Mouse (Mus musculus) ES-E14 (cell line): ENCODE results near the gene Crebzf. TPM values are rescaled to one million over a fixed set of nuclear protein-coding genes. Genes with fewer than 3 reads are reported as not detected.

Experiments
- DNase-seq: peaks from one replicate; pipeline ENCODE4 v3.0.0-alpha.2; 2013; ENCODE audit warnings: low read depth, low spot score
- H3K27ac ChIP-seq: 2 replicates; pipeline ENCODE4 v1.5.1; 2012; ENCODE audit warnings: low read depth, mild to moderate bottlenecking, low read length, moderate library complexity, mixed read lengths; ENCODE audit not compliant: poor library complexity, insufficient read depth, severe bottlenecking
- H3K36me3 ChIP-seq: 2 replicates; pipeline ENCODE4 v1.6.1; 2012; ENCODE audit warnings: mild to moderate bottlenecking, low read length, moderate library complexity, mixed read lengths; ENCODE audit not compliant: control insufficient read depth, poor library complexity, insufficient read depth, severe bottlenecking
- H3K4me1 ChIP-seq, 2 experiments: fragments of 150-350 bp in 1 of 2; sonication (generic) in 1 of 2; 2 replicates each; pipeline ENCODE4 v1.6.1; 2012; ENCODE audit warnings: low read length in 2 of 2, mild to moderate bottlenecking in 1 of 2, mixed read lengths in 1 of 2; ENCODE audit not compliant: control insufficient read depth in 2 of 2, insufficient read depth in 2 of 2, poor library complexity in 1 of 2
- H3K4me3 ChIP-seq, 2 experiments: fragments of 150-350 bp in 1 of 2; sonication (generic) in 1 of 2; 2 replicates each; pipeline ENCODE4 v1.5.1; 2012; ENCODE audit warnings: low read length in 2 of 2, low read depth in 1 of 2, mild to moderate bottlenecking in 1 of 2, mixed read lengths in 1 of 2; ENCODE audit not compliant: insufficient read depth in 1 of 2, poor library complexity in 1 of 2, severe bottlenecking in 1 of 2
- H3K9ac ChIP-seq: 2 replicates; pipeline ENCODE4 v1.6.1; 2012; ENCODE audit warnings: low read depth, mild to moderate bottlenecking, low read length, mixed read lengths; ENCODE audit not compliant: poor library complexity, insufficient read depth, severe bottlenecking
- H3K9me3 ChIP-seq: fragments of 150-350 bp; sonication (generic); 2 replicates; pipeline ENCODE4 v1.6.1; 2012; ENCODE audit warnings: low read depth, mild to moderate bottlenecking, low read length; ENCODE audit not compliant: control insufficient read depth, insufficient read depth
- CHD2 ChIP-seq: IDR thresholded peaks from 2 replicates; pipeline ENCODE4 v1.6.1; 2014; ENCODE audit warnings: mild to moderate bottlenecking, low read depth, low read length, inconsistent platforms
- HCFC1 ChIP-seq: IDR thresholded peaks from 2 replicates; pipeline ENCODE4 v1.6.1; 2012; ENCODE audit warnings: low read length, inconsistent platforms, borderline replicate concordance; ENCODE audit not compliant: insufficient read depth
- MAFK ChIP-seq: IDR thresholded peaks from 2 replicates; pipeline ENCODE4 v1.6.1; 2014; ENCODE audit warnings: mild to moderate bottlenecking, low read depth, low read length, inconsistent platforms; ENCODE audit not compliant: insufficient read depth
- ZC3H11A ChIP-seq: IDR thresholded peaks from 2 replicates; pipeline ENCODE4 v1.6.1; 2012; ENCODE audit warnings: low read depth, mild to moderate bottlenecking, inconsistent platforms, low read length, borderline replicate concordance
- ZNF384 ChIP-seq: IDR thresholded peaks from 2 replicates; pipeline ENCODE4 v1.6.1; 2012; ENCODE audit warnings: low read depth, low read length, inconsistent platforms
- in situ Hi-C, 2 experiments: fragments of 600-800 bp; cut with MboI; formaldehyde crosslinking; loops; one replicate each; pipeline ENCODE4 v1.15.1; 2025; ENCODE audit warnings: low sequenced_read_pairs in 2 of 2, inconsistent platforms in 1 of 2; ENCODE audit not compliant: unreplicated experiment in 2 of 2
- total RNA-seq: library from RNA; depleted of rRNA; stranded (reverse); fragments of 300-350 nt; gene quantifications from 2 replicates; pipeline ENCODE4 v1.2.3, GENCODE M21; 2012

Crebzf gene
- total RNA-seq, 1 experiment = 56.6 TPM

DNA sequence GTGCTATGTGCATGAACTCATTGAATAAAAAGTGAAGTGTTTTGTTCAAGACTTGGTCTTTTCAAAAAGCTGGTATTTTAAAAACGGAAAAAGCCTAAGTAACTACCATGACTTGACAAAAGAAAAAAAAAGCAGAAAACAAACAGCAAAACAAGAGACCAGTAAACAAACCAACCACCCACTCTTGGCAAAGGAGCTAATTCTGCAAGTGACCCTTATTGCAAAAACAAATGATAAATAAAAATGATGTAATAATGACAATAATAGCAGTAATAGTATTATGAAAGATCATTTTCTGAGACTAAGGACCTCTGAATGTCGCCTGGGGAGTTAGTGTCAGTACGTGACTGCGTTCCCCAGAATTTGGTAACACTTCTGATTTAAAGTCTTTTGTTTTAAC is 459 bp upstream of the Crebzf start:
- DNase-seq = no peak
- peak overlapping the region; percentile 38 to 66; a peak in 3 of 4 replicates for H3K4me3 ChIP-seq

DNA sequence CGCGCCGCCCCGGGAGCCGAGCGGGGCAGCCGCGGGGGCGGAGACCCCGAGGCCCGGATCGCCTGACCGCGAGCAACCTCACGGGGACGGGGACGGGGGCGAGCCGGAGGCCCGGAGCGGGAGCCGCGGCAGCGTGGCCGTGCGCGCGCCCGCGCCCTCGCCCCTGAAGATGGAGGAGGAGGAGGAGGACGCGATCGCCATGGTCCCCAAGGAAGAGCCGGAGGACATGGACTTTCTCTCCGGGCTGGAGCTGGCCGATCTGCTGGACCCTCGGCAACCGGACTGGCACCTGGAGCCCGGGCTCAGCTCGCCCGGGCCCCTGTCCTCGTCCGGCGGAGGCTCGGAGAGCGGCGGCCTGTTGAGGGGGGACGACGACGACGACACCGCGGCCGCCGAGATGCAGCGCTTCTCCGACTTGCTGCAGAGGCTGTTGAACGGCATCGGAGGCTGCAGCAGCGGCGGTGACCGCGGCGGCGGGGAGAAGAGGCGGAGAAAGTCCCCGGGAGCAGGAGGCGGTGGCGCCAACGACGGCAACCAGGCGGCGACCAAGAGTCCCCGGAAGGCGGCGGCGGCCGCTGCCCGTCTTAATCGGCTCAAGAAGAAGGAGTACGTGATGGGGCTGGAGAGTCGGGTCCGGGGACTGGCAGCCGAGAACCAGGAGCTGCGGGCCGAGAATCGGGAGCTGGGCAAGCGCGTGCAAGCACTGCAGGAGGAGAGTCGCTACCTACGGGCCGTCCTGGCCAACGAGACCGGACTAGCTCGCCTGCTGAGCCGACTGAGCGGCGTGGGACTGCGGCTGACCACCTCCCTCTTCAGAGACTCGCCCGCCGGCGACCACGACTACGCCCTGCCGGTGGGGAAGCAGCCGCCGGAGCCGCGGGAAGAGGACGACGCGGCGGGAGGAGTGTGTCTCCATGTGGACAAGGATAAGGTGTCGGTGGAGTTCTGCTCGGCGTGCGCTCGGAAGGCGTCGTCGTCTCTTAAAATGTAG is 867 bp downstream of the Crebzf start:
- DNase-seq = no peak
- H3K27ac ChIP-seq = peak overlapping the region; percentile 90
- peak overlapping the region; percentile 93 to 96 for H3K4me3 ChIP-seq
- TF ChIP-seq MAFK (no peak), HCFC1 (no peak), ZNF384 (no peak), CHD2 (no peak), ZC3H11A (no peak)
- in situ Hi-C loops = loop anchor here in 1 of 2 experiments (25.0 kb wide), 1 partner anchor 481 kb away; no protein-coding TSS in a partner anchor
- H3K36me3 ChIP-seq = peaks cover 4% of the 10 kb centered on the region
- peaks cover 0 to 5% of the 10 kb centered on the region in 2 experiments; a peak in 1 of 4 replicates for H3K4me1 ChIP-seq
- peak overlapping the region; percentile 99 for H3K9ac ChIP-seq
- H3K9me3 ChIP-seq = no peaks in the 10 kb centered on the region

More for the DNA sequence above, 459 bp upstream of the Crebzf start:
- Histone ChIP-seq H3K9me3 (no peaks in the 10 kb centered on the region), H3K9ac (no peak overlapping the region; the same call in 1 of the 2 replicates), H3K27ac (no peak overlapping the region), H3K36me3 (peaks cover 4% of the 10 kb centered on the region), H3K4me1 (peaks cover 0 to 5% of the 10 kb centered on the region in 2 experiments; a peak in 1 of 4 replicates)
- TF ChIP-seq ZC3H11A (no peak), HCFC1 (no peak)
- in situ Hi-C loops = loop anchor here in 1 of 2 experiments (25.0 kb wide), 1 partner anchor 480 kb away; no protein-coding TSS in a partner anchor

DNA sequence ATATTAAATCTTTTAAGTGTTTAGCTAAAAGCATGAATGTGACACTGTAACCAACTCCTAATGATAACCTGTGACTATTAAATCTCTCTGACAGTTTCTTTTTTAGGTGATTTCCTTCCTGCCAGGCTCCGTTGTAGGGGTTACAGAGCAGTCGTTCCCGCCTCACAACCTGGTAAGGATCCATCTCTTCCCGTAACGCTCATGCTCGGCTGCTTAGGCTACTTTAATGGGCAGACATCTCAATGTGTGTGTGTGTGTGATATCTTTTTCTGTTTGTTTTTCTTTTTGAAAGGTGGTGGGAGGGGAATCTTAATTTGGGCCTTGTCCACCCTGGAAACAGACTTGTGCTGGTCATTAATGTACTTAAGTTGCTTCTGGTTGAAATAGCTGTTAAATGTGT is 1.7 kb downstream of the Crebzf start:
- TF ChIP-seq ZNF384 = no peak
- TF ChIP-seq CHD2 = no peak
- Histone ChIP-seq H3K4me1 (peaks cover 0 to 5% of the 10 kb centered on the region in 2 experiments; a peak in 1 of 4 replicates), H3K9ac (peak overlapping the region; percentile 8), H3K9me3 (no peaks in the 10 kb centered on the region), H3K36me3 (peaks cover 4% of the 10 kb centered on the region), H3K4me3 (peak overlapping the region; percentile 93 to 96), H3K27ac (no peak overlapping the region)
- in situ Hi-C loops = loop anchor here in 1 of 2 experiments (25.0 kb wide), 1 partner anchor 482 kb away; no protein-coding TSS in a partner anchor
- no peak for DNase-seq

GRCm38 (mm10) chr7:90456149-90456844 is 13.8 kb downstream of the Crebzf start:
- Histone ChIP-seq H3K36me3 (peaks cover 2% of the 10 kb centered on the region; the same call in 1 of the 2 replicates), H3K27ac (no peak overlapping the region), H3K9me3 (no peaks in the 10 kb centered on the region), H3K4me3 (peak overlapping the region; percentile 78 to 80), H3K9ac (peak overlapping the region; percentile 47; the same call in 1 of the 2 replicates), H3K4me1 (peaks cover 0 to 1% of the 10 kb centered on the region in 2 experiments; a peak in 1 of 4 replicates)
- no peak for TF ChIP-seq ZNF384
- no peak for TF ChIP-seq ZC3H11A
- no peak for TF ChIP-seq CHD2
- TF ChIP-seq HCFC1 = no peak
- TF ChIP-seq MAFK = 0 out of 2 replicates have a peak, but pooled peaks have one; percentile 14
- in situ Hi-C loops = no loop called here
- no peak for DNase-seq
